Mouse (Mus musculus) hindbrain, postnatal 0 days (tissue): Measurements from ENCODE around the gene Htr2c. TPM values are rescaled to one million over a fixed set of nuclear protein-coding genes. Genes with fewer than 3 reads are reported as not detected.

Source experiments
- ATAC-seq: fragments of 200-750 bp; cut with Nextera tagmentation; 2 replicates; pipeline ENCODE4 v1.8.0; 2017; ENCODE audit warnings: mild to moderate bottlenecking, moderate TSS enrichment, moderate library complexity
- DNase-seq: peaks from one replicate; pipeline ENCODE4 v3.0.0-alpha.2; 2015; ENCODE audit warnings: low spot score
- H3K27ac ChIP-seq: fragments of 300-500 bp; sonication (generic); 2 replicates; pipeline ENCODE4 v1.5.1; 2014; ENCODE audit warnings: mild to moderate bottlenecking
- H3K27me3 ChIP-seq: fragments of 300-500 bp; sonication (generic); 2 replicates; pipeline ENCODE4 v1.6.1; 2014; ENCODE audit warnings: low read length, mixed read lengths; ENCODE audit not compliant: insufficient read depth
- H3K36me3 ChIP-seq: fragments of 300-500 bp; sonication (generic); 2 replicates; pipeline ENCODE4 v1.6.1; 2014; ENCODE audit warnings: low read length, mixed read lengths; ENCODE audit not compliant: insufficient read depth
- H3K4me1 ChIP-seq: fragments of 300-500 bp; sonication (generic); 2 replicates; pipeline ENCODE4 v1.6.1; 2014; ENCODE audit warnings: antibody characterized with exemption, low read length, mixed read lengths; ENCODE audit not compliant: insufficient read depth
- H3K4me2 ChIP-seq: fragments of 300-500 bp; sonication (generic); 2 replicates; pipeline ENCODE4 v1.6.1; 2014; ENCODE audit warnings: low read depth, mild to moderate bottlenecking, low read length, moderate library complexity, mixed read lengths
- H3K4me3 ChIP-seq: fragments of 300-500 bp; sonication (generic); 2 replicates; pipeline ENCODE4 v1.5.1; 2014; ENCODE audit warnings: low read length
- H3K9ac ChIP-seq: fragments of 300-500 bp; sonication (generic); replicated peaks from 2 replicates; pipeline ENCODE4 v1.6.1; 2014; ENCODE audit warnings: mild to moderate bottlenecking, low read length, moderate library complexity, mixed read lengths
- H3K9me3 ChIP-seq: fragments of 300-500 bp; sonication (generic); 2 replicates; pipeline ENCODE4 v1.6.1; 2016; ENCODE audit warnings: low read length, mixed read lengths
- CTCF ChIP-seq: IDR thresholded peaks from 2 replicates; pipeline ENCODE4 v1.5.1; 2016; ENCODE audit warnings: antibody characterized with exemption, control low read depth, low read depth
- WGBS: fragments of 180-500 bp; shearing (Covaris S2); extraction: QIAGEN DNeasy Blood & Tissue Kit; methylation state at CpG from one replicate; pipeline ENCODE4 v1.1.7; 2014; 5-methylcytosine and 5-hydroxymethylcytosine counted together
- microRNA counts: library from miRNA; unstranded; fragments of <30 nt; microRNA quantifications from one replicate; lab custom pipeline; 2015
- microRNA-seq, 2 experiments: library from miRNA; unstranded; fragments of <30 nt; microRNA quantifications; one replicate each; pipeline ENCODE4; 2016
- polyA plus RNA-seq: library from polyadenylated mRNA; unstranded; fragments of >200 nt; fragmentation: Nextera tagmentation; extraction: Ambion mirVana; gene quantifications from 2 replicates; pipeline ENCODE4 v1.2.1, GENCODE M21; 2015
- total RNA-seq: library from RNA; depleted of rRNA; stranded (reverse); fragments of >200 nt; gene quantifications from 2 replicates; pipeline ENCODE4 v1.2.3, GENCODE M21; 2014

The Htr2c gene
- total and polyA plus RNA-seq, 2 experiments from 2014 or later, result 19.8 to 41.0 TPM

DNA sequence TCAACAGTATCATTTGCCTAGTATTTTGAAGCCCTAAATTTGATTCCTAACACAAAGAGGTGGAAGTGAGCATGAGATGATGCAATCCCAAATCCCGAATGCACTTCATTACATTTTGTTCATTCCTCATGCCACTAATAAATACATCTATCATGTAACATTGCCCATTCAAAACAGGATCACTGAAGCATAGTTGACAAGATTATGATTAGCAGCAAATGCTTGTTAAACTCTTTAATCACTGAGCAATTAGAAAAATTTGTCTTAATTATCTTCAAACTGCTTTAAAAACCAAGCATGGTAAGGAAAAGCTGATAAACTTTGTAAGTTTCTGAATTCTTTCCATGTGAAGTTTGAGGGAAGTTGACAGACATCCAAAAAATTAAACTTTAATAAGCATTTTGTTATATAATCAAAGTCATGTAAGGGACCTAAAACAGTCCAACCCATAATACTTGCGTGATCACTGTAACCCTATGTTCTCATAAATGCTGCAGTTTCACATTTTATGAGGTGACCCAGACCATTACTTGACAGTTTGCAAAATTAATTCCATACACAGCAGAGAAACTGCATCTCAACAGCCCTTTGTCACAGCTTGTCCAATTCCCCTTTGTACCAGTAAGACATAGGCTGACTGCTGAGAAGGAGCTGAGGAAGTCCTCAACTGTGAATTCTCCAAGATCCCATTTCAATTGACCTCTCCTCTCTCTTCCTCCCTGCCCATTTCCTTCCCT lies 276.7 kb downstream of the Htr2c start:
- WGBS, result 76% methylated on average over 2 of the region's 2 CpGs
- DNase-seq (no peak), ATAC-seq (no peak)
- Histone ChIP-seq H3K27me3 (no peaks in the 10 kb centered on the region), H3K9me3 (no peaks in the 10 kb centered on the region), H3K9ac (no peak overlapping the region), H3K27ac (no peak overlapping the region), H3K4me3 (no peak overlapping the region), H3K4me2 (no peak overlapping the region), H3K4me1 (no peaks in the 10 kb centered on the region), H3K36me3 (no peaks in the 10 kb centered on the region)
- no peak for TF ChIP-seq CTCF

MicroRNAs within 50 kb of the gene (microRNA counts, 519-probe panel; counts per million panel counts)
- microRNA mmu-miR-448 (lab: Ali Mortazavi, UCI), result 2,404 counts per million, percentile 36 among the panel's probes with 10 or more counts
- 370 counts per million, percentile 5 among the panel's probes with 10 or more counts for microRNA mmu-miR-764-3p (lab: Ali Mortazavi, UCI)
- microRNA mmu-miR-764-5p (lab: Ali Mortazavi, UCI), result 3,236 counts per million, percentile 53 among the panel's probes with 10 or more counts

Small RNA genes within 50 kb of the gene (microRNA-seq; reads per million reads assigned to microRNA genes)
- gene Gm22650 (1.8 to 6.0 reads per million in 2 experiments), gene Gm24627 (0 reads per million in 2 experiments), gene Mir1264 (691 to 716 reads per million in 2 experiments), gene Mir1298 (6,901 to 7,677 reads per million in 2 experiments), gene Mir1912 (21.0 to 27.5 reads per million in 2 experiments), gene Mir448 (791 to 1,043 reads per million in 2 experiments), gene Mir764 (19.7 to 28.2 reads per million in 2 experiments)
